In the genomic region with DNA sequence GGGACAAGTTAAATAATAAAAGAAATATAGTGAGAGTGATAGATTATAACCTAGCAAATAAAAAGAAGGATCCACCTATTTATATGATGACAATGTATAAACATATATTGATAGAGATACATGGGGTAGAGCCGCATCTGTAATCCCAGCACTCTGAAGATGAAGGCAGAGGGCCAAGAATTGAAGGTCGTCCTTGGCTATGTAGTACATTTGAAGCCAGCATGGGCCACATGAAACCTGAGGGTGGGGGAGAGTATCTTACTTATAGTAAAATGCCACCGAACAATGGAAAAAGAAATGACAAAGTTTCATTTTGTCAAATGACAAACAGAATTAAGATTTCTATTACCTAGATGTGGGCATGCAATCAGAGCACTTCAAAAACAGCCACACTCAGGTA, we compare ENCODE assay signal across 19 mouse cellular contexts. TPM values are rescaled to one million over a fixed set of nuclear protein-coding genes. Genes with fewer than 3 reads are reported as not detected.
DNase-seq lines count a peak whose midpoint lies in the region.
"Had no signal": no experiment of that assay in that cellular context is flagged by ENCODE, and none has a peak within 500 bp of the region (broad histone marks: within the 10 kb centered on the region; RNA-seq: fewer than 3 reads in every experiment).

No protein-coding gene starts in this region.

- DNase-seq in adrenal gland, adult (ENCODE audit: inconsistent age in 2 of 2, low spot score in 1 of 2) = peak; percentile 67 to 80
- DNase-seq in adrenal gland, postnatal 4 days (ENCODE audit: low spot score in 2 of 2) = no peak
- peak; percentile 60 for DNase-seq in adrenal gland, adult 2 months
- DNase-seq in adrenal gland, postnatal 10 days = peak; percentile 62
- peak; percentile 36 for DNase-seq in adrenal gland, postnatal 25 days
- no peak for DNase-seq in layer of hippocampus, postnatal 25 days (ENCODE audit: extremely low spot score in 1 of 2, low spot score in 1 of 2)
- DNase-seq in thymus, postnatal 25 days = no peak
- no peak for DNase-seq in MN1 (ENCODE audit: low spot score)
- DNase-seq: B cell, adult 2 months; cerebellum, adult 11 months; cerebellum, adult 18-20 months; cerebellum, adult 8-10 months; cerebellum, adult 9-11 months; cerebellum, postnatal 14 days; cerebellum, postnatal 36 days had no signal

RNA-seq across cellular contexts. Expression of a gene that starts 14.0 kb away (rescaled TPM):
- 10 to 100 TPM; 71.2 to 79.8 TPM for total RNA-seq in adrenal gland, postnatal 4 days (2021)
- 10 to 100 TPM; 76.6 to 77.6 TPM for total RNA-seq in adrenal gland, adult 2 months (2021)
- polyA plus RNA-seq in adrenal gland, adult 2 months (2012; rRNA removed) = 3.3 and 3.4 TPM in 2 replicates
- total RNA-seq in adrenal gland, postnatal 10 days (2021) = 10 to 100 TPM; 59.2 to 60.8 TPM
- 74.9 and 79.7 TPM in 2 replicates for total RNA-seq in adrenal gland, postnatal 25 days (2021)
- total RNA-seq in layer of hippocampus, postnatal 25 days (2021) = 100 to 1,000 TPM; 230 to 241 TPM

RNA-seq across cellular contexts. Expression of a gene that starts 31.8 kb away (rescaled TPM):
- under 1 TPM; 0.62 to 0.76 TPM for total RNA-seq in adrenal gland, postnatal 4 days (2021)
- 1 to 10 TPM in 1 of 2 experiments, under 1 TPM in 1; 0.24 to 1.5 TPM for total RNA-seq in adrenal gland, adult 2 months (2021)
- polyA plus RNA-seq in adrenal gland, adult 2 months (2012; rRNA removed) = not detected in 2 replicates
- total RNA-seq in adrenal gland, postnatal 10 days (2021) = 1 to 10 TPM in 1 of 2 experiments, under 1 TPM in 1; 0.90 to 1.8 TPM
- 0.57 and 1.5 TPM in 2 replicates for total RNA-seq in adrenal gland, postnatal 25 days (2021)
- total RNA-seq in layer of hippocampus, postnatal 25 days (2021) = 1 to 10 TPM in 1 of 2 experiments, under 1 TPM in 1; 0.87 to 1.2 TPM
- total RNA-seq: CH12.LX; common myeloid progenitor, adult 5-6 weeks; G1E had no signal
- polyA plus RNA-seq: CD4-positive, CD25-positive, alpha-beta regulatory T cell, adult 4 months had no signal

Comparison
In these comparisons a context has a peak if more than half of its experiments do, and no peak if none do; other contexts are left out.
1. DNase-seq: peak in adrenal gland, adult (2 of 2), adrenal gland, adult 2 months (single experiment), adrenal gland, postnatal 10 days (single experiment) and adrenal gland, postnatal 25 days (single experiment); none in adrenal gland, postnatal 4 days (0 of 2), layer of hippocampus, postnatal 25 days (0 of 2), thymus, postnatal 25 days (single experiment) and MN1 (single experiment).